Comparison of ENCODE assay signal across 8 mouse cellular contexts in the genomic region with DNA sequence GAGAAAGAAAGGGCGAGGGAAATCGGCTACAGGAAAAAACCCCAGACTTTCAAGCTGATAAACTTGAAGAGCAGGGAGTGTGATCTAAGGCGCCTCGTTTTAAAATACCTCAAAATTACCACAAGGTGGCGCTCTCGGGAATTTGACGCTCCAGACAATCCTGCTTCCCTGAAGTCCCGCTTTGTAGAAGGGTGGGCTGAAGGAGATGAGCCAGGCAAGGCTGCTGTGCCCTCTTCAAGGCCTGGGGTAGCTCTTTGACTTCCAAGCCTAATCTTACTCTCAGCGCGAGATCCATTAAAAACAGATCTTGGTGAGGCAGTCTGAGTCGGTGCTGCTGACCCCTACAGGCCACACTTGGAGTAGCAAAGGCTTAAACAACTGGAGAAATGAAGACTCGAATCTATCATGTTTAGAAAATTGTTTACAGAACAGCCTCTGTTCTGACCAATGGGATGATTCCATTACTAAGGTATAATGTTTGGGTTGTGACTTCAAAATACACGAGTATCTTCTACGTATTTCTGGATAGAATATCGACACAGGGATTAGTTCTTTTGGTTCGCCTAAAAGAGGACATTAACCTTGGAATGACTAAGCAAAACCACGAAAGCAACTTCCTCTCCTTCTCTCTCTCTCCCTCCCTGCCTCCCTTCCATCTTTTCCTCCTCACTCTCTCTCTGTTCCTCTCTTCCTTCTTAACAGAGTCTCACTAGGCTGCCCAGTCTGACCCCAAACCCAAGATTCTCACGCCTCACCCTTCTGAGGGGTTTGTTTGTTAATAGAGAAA.
A peak's percentile ranks its signal among the peaks of the same experiment; 100 is the strongest.
DNase-seq lines count a peak whose midpoint lies in the region; ATAC-seq and TF ChIP-seq lines count a peak whose summit lies in the region.

No protein-coding gene starts in this region.

- peak; percentile 79 for ATAC-seq in forebrain, embryonic 11.5 days (replicated peaks; ENCODE audit: low FRiP score)
- peak; percentile 83 for ATAC-seq in liver, embryonic 16.5 days (ENCODE audit: low read depth)
- peak; percentile 83 for ATAC-seq in neural tube, embryonic 12.5 days (ENCODE audit: low FRiP score, low read depth)
- peak; percentile 80 for ATAC-seq in stomach, postnatal 0 days (ENCODE audit: low FRiP score, low TSS enrichment)

- H3K9me3 ChIP-seq in ES-Bruce4 (replicated peaks; ENCODE audit: control insufficient read depth, insufficient read depth, low read length, poor library complexity, severe bottlenecking), result no peaks in the 10 kb centered on the region
- H3K9me3 ChIP-seq in forebrain, embryonic 11.5 days (ENCODE audit: control insufficient read depth, low read length), result no peaks in the 10 kb centered on the region
- no peaks in the 10 kb centered on the region for H3K9me3 ChIP-seq in liver, embryonic 16.5 days (replicated peaks; ENCODE audit: control insufficient read depth, low read length)
- no peaks in the 10 kb centered on the region for H3K9me3 ChIP-seq in neural tube, embryonic 12.5 days
- no peaks in the 10 kb centered on the region for H3K9me3 ChIP-seq in stomach, postnatal 0 days (ENCODE audit: control insufficient read depth, low read length)

- peak; percentile 83 for DNase-seq in c-Kit-positive CD71-positive TER-119-negative erythroid progenitor cells, embryonic 14.5 days (ENCODE audit: low read depth)
- peak; percentile 77 for DNase-seq in forebrain, embryonic 11.5 days (ENCODE audit: low spot score)
- peak; percentile 69 to 80 for DNase-seq in heart, postnatal 10 days
- DNase-seq in kidney, postnatal 4 days, result peak; percentile 72 to 73
- DNase-seq in stomach, postnatal 0 days (ENCODE audit: low spot score), result peak; percentile 67

- H3K27ac ChIP-seq in ES-Bruce4 (ENCODE audit: insufficient read depth, low read length), result no peak overlapping the region
- H3K27ac ChIP-seq in forebrain, embryonic 11.5 days (ENCODE audit: low read depth, low read length), result no peak overlapping the region
- peak overlapping the region; percentile 77 for H3K27ac ChIP-seq in liver, embryonic 16.5 days (ENCODE audit: low read length)
- H3K27ac ChIP-seq in neural tube, embryonic 12.5 days, result no peak overlapping the region
- H3K27ac ChIP-seq in stomach, postnatal 0 days (replicated peaks), result peak overlapping the region; percentile 67; the same call in 1 of the 2 replicates

- no peak overlapping the region for H3K9ac ChIP-seq in ES-Bruce4 (ENCODE audit: low read depth, poor library complexity, severe bottlenecking)
- peak overlapping the region; percentile 52; the same call in 1 of the 2 replicates for H3K9ac ChIP-seq in forebrain, embryonic 11.5 days (ENCODE audit: low read length)
- H3K9ac ChIP-seq in liver, embryonic 16.5 days (ENCODE audit: low read depth, low read length), result peak overlapping the region; percentile 58
- no peak overlapping the region for H3K9ac ChIP-seq in neural tube, embryonic 12.5 days
- no peak overlapping the region for H3K9ac ChIP-seq in stomach, postnatal 0 days (ENCODE audit: low read length)

- peak overlapping the region; percentile 66 for H3K4me3 ChIP-seq in ES-Bruce4 (ENCODE audit: low read depth, low read length)
- peak overlapping the region; percentile 18; the same call in 1 of the 2 replicates for H3K4me3 ChIP-seq in forebrain, embryonic 11.5 days (ENCODE audit: low read depth, low read length)
- peak overlapping the region; percentile 52 for H3K4me3 ChIP-seq in liver, embryonic 16.5 days (ENCODE audit: low read depth, low read length)
- peak overlapping the region; percentile 30 for H3K4me3 ChIP-seq in neural tube, embryonic 12.5 days
- H3K4me3 ChIP-seq in stomach, postnatal 0 days (ENCODE audit: low read depth, low read length), result peak overlapping the region; percentile 34

- H3K4me2 ChIP-seq in forebrain, embryonic 11.5 days (ENCODE audit: low read depth, low read length, severe bottlenecking), result peak overlapping the region; percentile 54
- H3K4me2 ChIP-seq in liver, embryonic 16.5 days (ENCODE audit: low read depth, low read length), result peak overlapping the region; percentile 64
- peak overlapping the region; percentile 59 for H3K4me2 ChIP-seq in neural tube, embryonic 12.5 days (replicated peaks)
- H3K4me2 ChIP-seq in stomach, postnatal 0 days (replicated peaks; ENCODE audit: low read depth), result peak overlapping the region; percentile 59

- no peak for TF ChIP-seq POLR2A in ES-Bruce4 (IDR thresholded peaks at IDR 0.05; ENCODE audit: insufficient read depth, low read length)

- no peaks in the 10 kb centered on the region for H3K4me1 ChIP-seq in ES-Bruce4 (ENCODE audit: control insufficient read depth, insufficient read depth, low read length)
- no peaks in the 10 kb centered on the region for H3K4me1 ChIP-seq in forebrain, embryonic 11.5 days (replicated peaks; ENCODE audit: control insufficient read depth, insufficient read depth, low read length)
- peaks cover 21% of the 10 kb centered on the region for H3K4me1 ChIP-seq in liver, embryonic 16.5 days (ENCODE audit: control insufficient read depth, low read depth, low read length)
- no peaks in the 10 kb centered on the region; the same call in 1 of the 2 replicates for H3K4me1 ChIP-seq in neural tube, embryonic 12.5 days
- H3K4me1 ChIP-seq in stomach, postnatal 0 days (replicated peaks; ENCODE audit: control insufficient read depth, insufficient read depth), result no peaks in the 10 kb centered on the region

- 26% methylated on average over 18 of the region's 18 CpGs for WGBS in forebrain, embryonic 11.5 days
- 7% methylated on average over 18 of the region's 18 CpGs for WGBS in liver, embryonic 16.5 days (ENCODE audit: insufficient replicate concordance)
- 29% methylated on average over 18 of the region's 18 CpGs for WGBS in neural tube, embryonic 12.5 days
- 16% methylated on average over 18 of the region's 18 CpGs for WGBS in stomach, postnatal 0 days

- intact Hi-C loops in heart, postnatal 10 days (cut with DNase I), result loop anchor here (2.0 to 10.0 kb wide), 3 partner anchors 87 to 605 kb away; a partner anchor contains a TSS

- H3K27me3 ChIP-seq in ES-Bruce4 (ENCODE audit: control insufficient read depth, insufficient read depth, low read length, poor library complexity, severe bottlenecking), result no peaks in the 10 kb centered on the region
- H3K27me3 ChIP-seq in forebrain, embryonic 11.5 days (ENCODE audit: control insufficient read depth, insufficient read depth, low read length), result no peaks in the 10 kb centered on the region
- no peaks in the 10 kb centered on the region for H3K27me3 ChIP-seq in liver, embryonic 16.5 days (ENCODE audit: control insufficient read depth, insufficient read depth, low read depth, low read length)
- no peaks in the 10 kb centered on the region for H3K27me3 ChIP-seq in neural tube, embryonic 12.5 days (replicated peaks)
- no peaks in the 10 kb centered on the region for H3K27me3 ChIP-seq in stomach, postnatal 0 days (ENCODE audit: control insufficient read depth, insufficient read depth, low read length)

- H3K36me3 ChIP-seq in ES-Bruce4 (ENCODE audit: control insufficient read depth, insufficient read depth, low read length, poor library complexity, severe bottlenecking), result no peaks in the 10 kb centered on the region
- H3K36me3 ChIP-seq in forebrain, embryonic 11.5 days (ENCODE audit: control insufficient read depth, insufficient read depth, low read length), result no peaks in the 10 kb centered on the region
- no peaks in the 10 kb centered on the region for H3K36me3 ChIP-seq in liver, embryonic 16.5 days (ENCODE audit: control insufficient read depth, insufficient read depth)
- no peaks in the 10 kb centered on the region for H3K36me3 ChIP-seq in neural tube, embryonic 12.5 days
- H3K36me3 ChIP-seq in stomach, postnatal 0 days (ENCODE audit: control insufficient read depth, insufficient read depth, low read length), result no peaks in the 10 kb centered on the region

- TF ChIP-seq CTCF in ES-Bruce4 (IDR thresholded peaks at IDR 0.05; ENCODE audit: low read depth, low read length), result peak; percentile 68
- peak; percentile 87 for TF ChIP-seq CTCF in stomach, postnatal 0 days (IDR thresholded peaks at IDR 0.05; ENCODE audit: low read depth)

- no peak for TF ChIP-seq EP300 in ES-Bruce4 (IDR thresholded peaks at IDR 0.05; ENCODE audit: insufficient read depth, low read depth, low read length)
- TF ChIP-seq EP300 in stomach, postnatal 0 days (optimal IDR thresholded peaks at IDR 0.05), result no peak

Comparison
In these comparisons a context has a peak if more than half of its experiments do, and no peak if none do; other contexts are left out.
1. H3K27ac ChIP-seq: peak in liver, embryonic 16.5 days (single experiment) and stomach, postnatal 0 days (single experiment); none in ES-Bruce4 (single experiment), forebrain, embryonic 11.5 days (single experiment) and neural tube, embryonic 12.5 days (single experiment).
2. H3K9ac ChIP-seq: peak in forebrain, embryonic 11.5 days (single experiment) and liver, embryonic 16.5 days (single experiment); none in ES-Bruce4 (single experiment), neural tube, embryonic 12.5 days (single experiment) and stomach, postnatal 0 days (single experiment).
3. Peak in every context shown above with its lines, with median percentiles within 50 percentile points of each other: H3K4me3 ChIP-seq, DNase-seq, ATAC-seq and H3K4me2 ChIP-seq.